Mouse (Mus musculus) neutrophil, adult 83 days (primary cell): ENCODE measurements around the gene Zfp990. TPM values are rescaled to one million over a fixed set of nuclear protein-coding genes. Genes with fewer than 3 reads are reported as not detected.

Source experiments
- total RNA-seq, 2 experiments: library from RNA; stranded (reverse); gene quantifications; one replicate each; pipeline ENCODE4 v1.2.4; 2023

Zfp990 gene
- total RNA-seq, result under 1 TPM; 0.18 to 0.50 TPM

DNA sequence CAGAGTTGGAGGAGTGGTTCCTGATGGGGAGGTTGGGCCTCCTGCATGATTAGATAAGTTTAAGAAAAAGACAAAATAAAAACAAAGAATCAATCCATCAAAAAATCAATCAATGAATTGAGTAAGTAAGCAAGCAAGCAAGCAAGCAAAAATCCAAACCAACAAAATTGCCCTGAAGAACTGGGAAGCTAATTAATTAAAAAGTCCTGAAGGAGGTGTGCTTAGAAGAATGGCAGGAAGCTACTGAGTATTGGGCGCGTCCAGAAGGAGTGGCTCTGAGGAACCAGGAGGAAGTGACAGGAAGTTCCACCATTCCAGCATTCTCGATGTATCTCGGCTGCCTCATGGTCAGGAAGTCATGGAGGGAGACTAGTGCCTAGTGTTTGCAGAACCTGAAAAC lies at the start of gene Zfp990:
Zfp990 (plus strand) TSS at position 301 of the 400 bp plus-strand sequence.

DNA sequence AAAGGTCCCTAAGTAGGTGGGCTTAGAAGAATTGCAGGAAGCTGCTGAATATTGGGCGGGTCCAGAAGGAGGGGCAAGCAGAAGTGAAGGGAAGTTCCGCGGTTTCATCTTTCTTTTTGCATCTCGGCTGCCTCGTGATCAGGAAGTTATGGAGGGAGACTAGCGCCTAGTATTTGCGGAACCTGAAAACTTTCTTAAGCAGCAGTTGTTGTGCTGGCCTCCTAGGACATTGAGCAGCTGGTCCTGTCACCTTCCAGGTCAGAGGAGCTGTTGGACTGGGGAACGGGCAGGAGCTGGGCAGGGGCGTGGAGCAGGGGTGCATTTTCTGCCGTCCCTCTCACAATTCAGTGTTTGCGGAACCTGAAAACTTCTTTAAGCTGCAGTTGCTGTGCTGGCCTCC lies 74.5 kb downstream of the Zfp990 start, which contains the start of gene Gm13212:
Gm13212 (plus strand) TSS at position 89 of the 400 bp plus-strand sequence.

Other genes starting within 250 kb of the Zfp990 start
- 1 to 10 TPM in 1 of 2 experiments, under 1 TPM in 1; 0.90 to 1.0 TPM for gene Tnfrsf8, start 195.6 kb upstream of the Zfp990 start, total RNA-seq
- gene Gm13212, start 74.4 kb downstream of the Zfp990 start, total RNA-seq, result 1 to 10 TPM; 5.5 to 6.6 TPM
- gene Zfp980, start 159.9 kb downstream of the Zfp990 start, total RNA-seq, result not detected